Mouse (Mus musculus): ENCODE measurements around the gene Capzb.

- TF ChIP-seq CTCF (conservative IDR thresholded peaks at IDR 0.05 in 1 of 2, IDR thresholded peaks at IDR 0.05 in 1 of 2; ENCODE audit: low read depth in 2 of 2, low read length in 2 of 2) = no peak
- TF ChIP-seq POLR2A (IDR thresholded peaks at IDR 0.05; ENCODE audit: low read depth, low read length) = no peak; the same call in 1 of the 2 replicates
- TF ChIP-seq TCF12 (IDR thresholded peaks at IDR 0.05; ENCODE audit: low read depth, low read length) = no peak
- TF ChIP-seq RAD21 (IDR thresholded peaks at IDR 0.05; ENCODE audit: low read depth, low read length) = no peak
- TF ChIP-seq TBP (conservative IDR thresholded peaks at IDR 0.05; ENCODE audit: low read depth, low read length) = no peak
- TF ChIP-seq ETS1 (conservative IDR thresholded peaks at IDR 0.05; ENCODE audit: low read depth, low read length) = no peak
- no peak for TF ChIP-seq GABPA (IDR thresholded peaks at IDR 0.05; ENCODE audit: insufficient replicate concordance, low read depth, low read length)
- no peak for TF ChIP-seq ELF1 (IDR thresholded peaks at IDR 0.05; ENCODE audit: low read depth, low read length)
- TF ChIP-seq ZNF384 (IDR thresholded peaks at IDR 0.05; ENCODE audit: low read depth, low read length) = no peak
- TF ChIP-seq NRF1 (IDR thresholded peaks at IDR 0.05; ENCODE audit: low read depth, low read length) = no peak
- no peak for TF ChIP-seq ZC3H11A (IDR thresholded peaks at IDR 0.05; ENCODE audit: low read depth, low read length)
- TF ChIP-seq MYC (IDR thresholded peaks at IDR 0.05; ENCODE audit: low read depth, low read length) = no peak
These were observed 736 bp downstream of the Capzb start for GRCm38 (mm10) chr4:139193176-139194093.
